Mouse (Mus musculus): Measurements from ENCODE around the gene Rapgef2. TPM values are rescaled to one million over a fixed set of nuclear protein-coding genes. Genes with fewer than 3 reads are reported as not detected.

Gene Rapgef2
- polyA plus RNA-seq, 1 experiment = 0.01 TPM

- Histone ChIP-seq H3K9me3 (ENCODE audit: control insufficient read depth, low read length) (no peaks in the 10 kb centered on the region), H3K27me3 (ENCODE audit: control insufficient read depth) (no peaks in the 10 kb centered on the region), H3K36me3 (ENCODE audit: control insufficient read depth) (no peaks in the 10 kb centered on the region), H3K4me3 (replicated peaks) (no peak overlapping the region), H3K4me1 (ENCODE audit: control insufficient read depth) (peaks cover 7% of the 10 kb centered on the region)
- TF ChIP-seq GATA1 (IDR thresholded peaks at IDR 0.05; ENCODE audit: low read length) (no peak), TAL1 (IDR thresholded peaks at IDR 0.05; ENCODE audit: low read length) (no peak)
Observed at GRCm38 (mm10) chr3:79203821-79204220, 82.5 kb downstream of the Rapgef2 start.

- Histone ChIP-seq H3K4me3 (replicated peaks) (no peak overlapping the region), H3K27me3 (ENCODE audit: control insufficient read depth) (no peaks in the 10 kb centered on the region), H3K36me3 (ENCODE audit: control insufficient read depth) (no peaks in the 10 kb centered on the region), H3K9me3 (ENCODE audit: control insufficient read depth, low read length) (no peaks in the 10 kb centered on the region), H3K4me1 (ENCODE audit: control insufficient read depth) (peaks cover 7% of the 10 kb centered on the region)
- TF ChIP-seq GATA1 (IDR thresholded peaks at IDR 0.05; ENCODE audit: low read length) = no peak
- TF ChIP-seq TAL1 (IDR thresholded peaks at IDR 0.05; ENCODE audit: low read length) = no peak
Observed at GRCm38 (mm10) chr3:79203178-79203577, 83.1 kb downstream of the Rapgef2 start.

- Histone ChIP-seq H3K9me3 (ENCODE audit: control insufficient read depth, low read length) (no peaks in the 10 kb centered on the region), H3K27me3 (ENCODE audit: control insufficient read depth) (no peaks in the 10 kb centered on the region), H3K36me3 (ENCODE audit: control insufficient read depth) (no peaks in the 10 kb centered on the region), H3K4me1 (ENCODE audit: control insufficient read depth) (peaks cover 7% of the 10 kb centered on the region), H3K4me3 (replicated peaks) (no peak overlapping the region)
- TF ChIP-seq GATA1 (IDR thresholded peaks at IDR 0.05; ENCODE audit: low read length) (no peak), TAL1 (IDR thresholded peaks at IDR 0.05; ENCODE audit: low read length) (no peak)
Observed at GRCm38 (mm10) chr3:79202275-79203153, 83.8 kb downstream of the Rapgef2 start.

DNA sequence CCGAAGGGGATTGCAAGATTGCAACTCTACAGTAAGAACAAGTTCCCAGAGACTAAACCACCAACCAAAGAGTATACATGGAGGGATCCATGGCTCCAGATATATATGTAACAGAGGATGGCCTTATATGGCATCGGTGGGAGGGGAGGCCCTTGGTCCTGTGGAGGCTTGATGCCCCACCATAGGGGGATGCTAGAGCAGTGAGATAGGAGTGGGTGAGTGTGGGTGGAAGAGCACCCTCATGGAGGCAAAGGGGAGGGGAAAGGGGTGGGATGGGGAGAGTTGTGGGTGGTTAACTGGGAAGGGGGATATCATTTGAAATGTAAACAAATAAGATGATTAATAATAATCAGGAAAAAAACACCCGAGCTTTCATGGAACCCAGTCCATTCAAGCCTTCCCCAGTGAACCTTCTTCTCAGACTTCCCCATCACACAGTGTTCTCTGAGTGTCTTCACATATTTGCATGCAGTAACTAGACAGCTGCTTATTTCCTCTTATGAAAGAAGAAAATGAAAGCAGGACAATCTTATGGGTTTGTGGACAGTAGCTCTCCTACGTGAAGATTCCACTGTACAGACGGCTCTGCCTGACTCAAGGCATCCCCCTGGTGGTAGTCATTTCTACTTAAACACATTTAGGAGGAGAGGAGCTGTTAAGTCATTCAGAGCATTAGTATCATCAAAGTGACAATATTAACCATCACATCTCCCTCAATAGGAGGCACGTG, 89.4 kb downstream of the Rapgef2 start:
- Histone ChIP-seq H3K36me3 (ENCODE audit: control insufficient read depth) (no peaks in the 10 kb centered on the region), H3K27me3 (ENCODE audit: control insufficient read depth) (no peaks in the 10 kb centered on the region), H3K4me1 (ENCODE audit: control insufficient read depth) (no peaks in the 10 kb centered on the region), H3K4me3 (replicated peaks) (no peak overlapping the region), H3K9me3 (ENCODE audit: control insufficient read depth, low read length) (no peaks in the 10 kb centered on the region)
- TF ChIP-seq TAL1 (IDR thresholded peaks at IDR 0.05; ENCODE audit: low read length) = no peak
- no peak for TF ChIP-seq GATA1 (IDR thresholded peaks at IDR 0.05; ENCODE audit: low read length)

DNA sequence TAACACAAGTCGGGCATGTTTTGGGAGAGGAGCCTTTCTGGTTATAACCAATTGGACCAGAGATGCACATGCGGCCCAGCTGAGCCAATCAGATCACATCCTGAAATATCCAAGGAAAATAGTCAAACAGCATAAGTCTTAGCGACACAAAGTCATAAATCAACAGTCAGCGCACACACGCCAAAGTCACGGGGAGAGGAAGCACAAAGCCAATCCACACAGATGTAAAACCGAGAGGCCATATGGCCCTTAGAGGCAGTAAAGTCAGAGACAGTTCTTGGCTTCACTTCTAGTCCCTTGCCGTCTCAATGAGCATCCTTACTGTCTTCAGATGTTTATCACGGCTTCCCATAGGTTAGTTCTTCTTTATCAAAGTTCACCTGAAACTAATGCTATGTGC, 91.0 kb downstream of the Rapgef2 start:
- H3K36me3 ChIP-seq (ENCODE audit: control insufficient read depth) = no peaks in the 10 kb centered on the region
- H3K4me1 ChIP-seq (ENCODE audit: control insufficient read depth) = no peaks in the 10 kb centered on the region
- H3K9me3 ChIP-seq (ENCODE audit: control insufficient read depth, low read length) = no peaks in the 10 kb centered on the region
- H3K4me3 ChIP-seq (replicated peaks) = no peak overlapping the region
- TF ChIP-seq GATA1 (IDR thresholded peaks at IDR 0.05; ENCODE audit: low read length) (no peak), TAL1 (IDR thresholded peaks at IDR 0.05; ENCODE audit: low read length) (no peak)
- no peaks in the 10 kb centered on the region for H3K27me3 ChIP-seq (ENCODE audit: control insufficient read depth)

DNA sequence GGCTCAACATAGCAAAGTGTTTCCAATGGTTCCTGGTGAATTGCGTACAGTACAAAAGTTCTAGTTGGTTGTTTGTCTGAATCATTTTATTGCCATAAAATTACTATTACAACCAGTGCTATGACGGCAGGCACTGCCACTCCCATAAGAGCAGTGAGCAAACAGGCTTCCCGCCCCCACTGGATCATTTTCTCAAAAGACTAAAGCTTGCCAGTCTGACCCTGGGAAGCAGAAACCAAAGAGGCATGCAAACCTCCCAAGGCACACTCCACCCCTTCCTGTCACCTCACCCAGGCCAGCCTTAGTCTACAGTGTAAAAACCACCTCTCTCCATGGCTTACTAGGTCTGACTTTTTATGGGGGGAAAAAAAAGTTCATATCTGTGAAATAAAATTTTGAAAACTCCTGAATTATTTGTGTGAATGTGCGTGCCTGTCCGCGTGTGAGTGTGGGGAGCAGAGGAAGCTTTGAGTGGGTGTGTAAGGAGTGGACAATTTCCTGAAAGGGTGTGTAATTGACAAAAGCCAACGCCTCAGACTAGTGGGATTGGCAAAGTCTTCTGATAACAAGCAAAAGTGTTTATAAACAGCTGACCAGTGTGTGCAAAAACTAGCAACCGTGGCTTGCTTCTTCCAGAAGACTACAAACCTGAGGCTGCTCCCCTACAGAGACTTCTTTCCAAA, 92.1 kb downstream of the Rapgef2 start:
- Histone ChIP-seq H3K4me3 (replicated peaks) (no peak overlapping the region), H3K36me3 (ENCODE audit: control insufficient read depth) (no peaks in the 10 kb centered on the region), H3K4me1 (ENCODE audit: control insufficient read depth) (no peaks in the 10 kb centered on the region), H3K9me3 (ENCODE audit: control insufficient read depth, low read length) (no peaks in the 10 kb centered on the region), H3K27me3 (ENCODE audit: control insufficient read depth) (no peaks in the 10 kb centered on the region)
- TF ChIP-seq GATA1 (IDR thresholded peaks at IDR 0.05; ENCODE audit: low read length) (no peak), TAL1 (IDR thresholded peaks at IDR 0.05; ENCODE audit: low read length) (no peak)

GRCm38 (mm10) chr3:79193001-79193400, 93.3 kb downstream of the Rapgef2 start:
- Histone ChIP-seq H3K27me3 (ENCODE audit: control insufficient read depth) (no peaks in the 10 kb centered on the region), H3K4me3 (replicated peaks) (no peak overlapping the region), H3K4me1 (ENCODE audit: control insufficient read depth) (no peaks in the 10 kb centered on the region), H3K9me3 (ENCODE audit: control insufficient read depth, low read length) (no peaks in the 10 kb centered on the region), H3K36me3 (ENCODE audit: control insufficient read depth) (no peaks in the 10 kb centered on the region)
- TF ChIP-seq TAL1 (IDR thresholded peaks at IDR 0.05; ENCODE audit: low read length) = no peak
- TF ChIP-seq GATA1 (IDR thresholded peaks at IDR 0.05; ENCODE audit: low read length) = no peak

DNA sequence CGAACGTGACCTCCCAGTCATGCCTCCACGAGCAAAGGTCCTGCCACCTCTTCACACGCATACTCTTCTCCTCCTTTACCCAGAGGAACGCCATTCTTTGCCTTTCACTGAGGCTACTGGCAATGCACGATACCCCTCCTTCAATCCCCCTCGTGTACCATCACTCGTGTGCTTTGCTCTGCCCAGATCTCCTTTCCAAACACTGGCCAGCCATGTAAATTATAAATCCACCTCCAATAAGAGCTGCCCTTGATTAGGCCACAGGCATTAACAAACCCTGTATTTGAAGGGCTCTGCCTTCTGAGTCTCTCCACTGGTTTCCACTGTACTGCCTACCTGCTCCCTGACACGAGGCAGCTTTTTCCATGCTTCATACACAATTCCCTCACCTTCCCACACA, 94.3 kb downstream of the Rapgef2 start:
- Histone ChIP-seq H3K9me3 (ENCODE audit: control insufficient read depth, low read length) (no peaks in the 10 kb centered on the region), H3K36me3 (ENCODE audit: control insufficient read depth) (no peaks in the 10 kb centered on the region), H3K27me3 (ENCODE audit: control insufficient read depth) (no peaks in the 10 kb centered on the region), H3K4me3 (replicated peaks) (no peak overlapping the region), H3K4me1 (ENCODE audit: control insufficient read depth) (no peaks in the 10 kb centered on the region)
- TF ChIP-seq TAL1 (IDR thresholded peaks at IDR 0.05; ENCODE audit: low read length) (no peak), GATA1 (IDR thresholded peaks at IDR 0.05; ENCODE audit: low read length) (no peak)

- TF ChIP-seq TAL1 (IDR thresholded peaks at IDR 0.05; ENCODE audit: low read length) (no peak), GATA1 (IDR thresholded peaks at IDR 0.05; ENCODE audit: low read length) (no peak)
- no peaks in the 10 kb centered on the region for H3K4me1 ChIP-seq (ENCODE audit: control insufficient read depth)
- no peaks in the 10 kb centered on the region for H3K36me3 ChIP-seq (ENCODE audit: control insufficient read depth)
- H3K9me3 ChIP-seq (ENCODE audit: control insufficient read depth, low read length) = no peaks in the 10 kb centered on the region
- H3K27me3 ChIP-seq (ENCODE audit: control insufficient read depth) = no peaks in the 10 kb centered on the region
- no peak overlapping the region for H3K4me3 ChIP-seq (replicated peaks)
Observed at GRCm38 (mm10) chr3:79191471-79191870, 94.8 kb downstream of the Rapgef2 start.
